Mouse (Mus musculus): ENCODE results near the gene Mogs.
A peak's percentile ranks its signal among the peaks of the same experiment; 100 is the strongest.

GRCm38 (mm10) chr6:83138056-83138455 is 22.8 kb downstream of the Mogs start:
- TF ChIP-seq CTCF (IDR thresholded peaks at IDR 0.05; ENCODE audit: control insufficient read depth, insufficient read depth, insufficient read length) (peak; percentile 4), CEBPB (IDR thresholded peaks at IDR 0.05; ENCODE audit: low read depth) (no peak), USF1 (IDR thresholded peaks at IDR 0.05; ENCODE audit: low read depth) (no peak)
